Comparison of ENCODE assay signal across 14 mouse cellular contexts in the genomic region with DNA sequence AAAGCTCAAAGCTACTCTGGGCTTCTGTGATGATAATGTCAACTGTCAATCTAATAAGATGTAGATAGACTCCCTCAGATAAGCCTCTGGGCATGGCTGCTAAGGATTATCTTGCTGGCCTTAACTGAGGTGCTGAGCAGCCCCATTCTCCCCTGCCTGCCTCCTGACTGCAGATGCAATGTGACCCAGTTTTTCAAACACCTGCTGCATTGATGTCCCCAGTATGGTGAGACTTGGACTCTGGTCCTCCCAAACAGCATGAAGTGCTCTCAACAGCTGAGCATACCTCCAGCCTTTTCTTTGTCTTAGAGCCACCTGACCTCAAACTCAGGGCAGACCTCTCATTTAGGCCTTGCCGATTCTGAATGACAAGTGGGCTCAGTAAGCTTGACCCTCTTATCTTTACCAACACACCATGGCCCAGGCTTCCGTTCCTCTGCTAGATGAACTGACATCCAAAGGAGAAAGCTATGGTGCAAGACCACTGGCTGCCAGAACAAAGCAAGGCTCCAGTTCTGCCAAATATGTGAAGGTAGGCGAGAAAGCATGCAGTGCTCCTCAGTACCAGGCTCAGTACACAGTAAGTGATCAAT.
"Had no signal": no experiment of that assay in that cellular context is flagged by ENCODE, and none has a peak within 500 bp of the region (broad histone marks: within the 10 kb centered on the region; RNA-seq: fewer than 3 reads in every experiment).

No protein-coding gene starts in this region.

- H3K36me3 ChIP-seq: limb, embryonic 10.5 days; lung, embryonic 15.5 days; midbrain, embryonic 13.5 days had no signal

- H3K4me3 ChIP-seq: limb, embryonic 10.5 days; lung, embryonic 15.5 days; midbrain, embryonic 13.5 days had no signal

- DNase-seq: kidney, adult 8-10 months; kidney, postnatal 36 days; liver, postnatal 0 days; lung, postnatal 14 days; right cerebral cortex, postnatal 14 days had no signal

- H3K27me3 ChIP-seq: lung, embryonic 15.5 days had no signal

- ATAC-seq: inflammation-experienced regulatory T-cells, adult 6 months; intestine, postnatal 0 days; liver, postnatal 0 days; midbrain, embryonic 13.5 days had no signal

- H3K9ac ChIP-seq: liver, postnatal 0 days; lung, embryonic 15.5 days; midbrain, embryonic 13.5 days had no signal

- H3K27ac ChIP-seq: kidney, postnatal 0 days; limb, embryonic 10.5 days; lung, embryonic 15.5 days; macrophage; midbrain, embryonic 13.5 days; stomach, postnatal 0 days had no signal

- H3K9me3 ChIP-seq: limb, embryonic 10.5 days; lung, embryonic 15.5 days; midbrain, embryonic 13.5 days had no signal

- H3K4me2 ChIP-seq: liver, embryonic 11.5 days; lung, embryonic 15.5 days; midbrain, embryonic 13.5 days had no signal

- H3K4me1 ChIP-seq: limb, embryonic 10.5 days had no signal
